ENCODE assay signal across 9 mouse cellular contexts in the genomic region with DNA sequence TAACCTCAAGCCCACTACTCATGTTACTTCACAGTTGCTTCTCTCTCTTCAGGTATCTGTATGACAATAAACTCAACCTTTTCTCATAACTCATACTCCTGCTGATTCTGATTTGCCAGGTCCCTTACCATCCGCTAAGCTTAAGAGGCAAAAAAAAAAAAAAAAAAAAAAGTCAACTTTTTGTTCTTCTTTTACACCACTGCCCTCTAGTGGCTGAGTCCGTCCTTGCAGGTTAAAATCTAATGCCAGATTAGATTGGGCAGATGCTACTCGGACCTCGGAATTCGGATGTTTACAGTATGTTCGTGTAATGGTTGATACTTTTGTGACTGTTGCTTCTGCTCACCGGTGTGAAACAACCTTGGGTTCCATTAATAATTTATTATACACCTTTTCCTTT. TPM values are rescaled to one million over a fixed set of nuclear protein-coding genes. Genes with fewer than 3 reads are reported as not detected.
DNase-seq lines count a peak whose midpoint lies in the region; ATAC-seq and TF ChIP-seq lines count a peak whose summit lies in the region.
"Had no signal": no experiment of that assay in that cellular context is flagged by ENCODE, and none has a peak within 500 bp of the region (broad histone marks: within the 10 kb centered on the region; RNA-seq: fewer than 3 reads in every experiment).

No protein-coding gene starts in this region.

- H3K36me3 ChIP-seq in kidney, embryonic 16.5 days (ENCODE audit: insufficient read depth, low read length) = no peaks in the 10 kb centered on the region
- no peaks in the 10 kb centered on the region for H3K36me3 ChIP-seq in hindbrain, postnatal 0 days (ENCODE audit: insufficient read depth, low read length)

- no peaks in the 10 kb centered on the region for H3K27me3 ChIP-seq in kidney, embryonic 16.5 days (ENCODE audit: insufficient read depth, low read length)
- H3K27me3 ChIP-seq in hindbrain, postnatal 0 days (ENCODE audit: insufficient read depth, low read length) = no peaks in the 10 kb centered on the region

- no peak overlapping the region for H3K27ac ChIP-seq in kidney, embryonic 16.5 days (ENCODE audit: low read length)
- no peak overlapping the region for H3K27ac ChIP-seq in hindbrain, postnatal 0 days

- intact Hi-C loops in left cerebral cortex, postnatal 4 days (cut with DNase I) = loop anchor here (5.0 to 10.0 kb wide), 2 partner anchors 133 to 206 kb away; no protein-coding TSS in a partner anchor

- H3K9ac ChIP-seq in kidney, embryonic 16.5 days (replicated peaks; ENCODE audit: low read length) = no peak overlapping the region
- no peak overlapping the region for H3K9ac ChIP-seq in hindbrain, postnatal 0 days (replicated peaks; ENCODE audit: low read length)

- H3K9me3 ChIP-seq in kidney, embryonic 16.5 days (ENCODE audit: low read length) = no peaks in the 10 kb centered on the region
- H3K9me3 ChIP-seq in hindbrain, postnatal 0 days (ENCODE audit: low read length) = no peaks in the 10 kb centered on the region

- H3K4me3 ChIP-seq in kidney, embryonic 16.5 days (ENCODE audit: low read length) = no peak overlapping the region
- H3K4me3 ChIP-seq in hindbrain, postnatal 0 days (ENCODE audit: low read length) = no peak overlapping the region
- H3K4me3 ChIP-seq: erythroblast, embryonic 14.5 days had no signal

- peak; percentile 23 for DNase-seq in kidney, adult 11 months
- DNase-seq in R1 (ENCODE audit: low read depth, low spot score) = peak; percentile 56
- peak; percentile 75 for DNase-seq in cerebellum, adult 9-10 months
- peak; percentile 85 for DNase-seq in hindbrain, postnatal 0 days (ENCODE audit: low spot score)
- peak; percentile 80 for DNase-seq in left cerebral cortex, postnatal 4 days
- DNase-seq in retina, postnatal 7 days (ENCODE audit: low read depth, low spot score) = peak; percentile 60

- H3K4me1 ChIP-seq in kidney, embryonic 16.5 days (ENCODE audit: insufficient read depth, low read length) = no peaks in the 10 kb centered on the region
- H3K4me1 ChIP-seq in hindbrain, postnatal 0 days (ENCODE audit: insufficient read depth, low read length) = no peaks in the 10 kb centered on the region

- H3K4me2 ChIP-seq in kidney, embryonic 16.5 days (replicated peaks; ENCODE audit: low read depth, low read length) = no peak overlapping the region
- no peak overlapping the region for H3K4me2 ChIP-seq in hindbrain, postnatal 0 days (ENCODE audit: low read depth, low read length)

- ATAC-seq in kidney, embryonic 16.5 days (ENCODE audit: low FRiP score, low TSS enrichment) = no peak
- no peak for ATAC-seq in hindbrain, postnatal 0 days
- ATAC-seq in inflammation-experienced regulatory T-cells, adult 6 months = no peak

- TF ChIP-seq CTCF in hindbrain, postnatal 0 days (IDR thresholded peaks at IDR 0.05; ENCODE audit: low read depth) = peak; percentile 87

- WGBS in kidney, embryonic 16.5 days = 2% methylated on average over 7 of the region's 7 CpGs
- 2% methylated on average over 7 of the region's 7 CpGs for WGBS in hindbrain, postnatal 0 days

RNA-seq across cellular contexts. Expression of gene Umodl1, which starts 3.7 kb away (rescaled TPM):
- 0.14 TPM in 2 replicates for polyA plus RNA-seq in kidney, embryonic 16.5 days (2015; fragmentation: Nextera tagmentation; extraction: Ambion mirVana)
- total RNA-seq in hindbrain, postnatal 0 days (2014; rRNA removed) = 0.14 and 0.42 TPM in 2 replicates
- 0.06 and 0.15 TPM in 2 replicates for polyA plus RNA-seq in hindbrain, postnatal 0 days (2015; fragmentation: Nextera tagmentation; extraction: Ambion mirVana)
- under 1 TPM in 1 of 2 experiments, not detected in 1; 0.14 TPM for total RNA-seq in left cerebral cortex, postnatal 4 days (2021)
- not detected for polyA plus RNA-seq in inflammation-experienced regulatory T-cells, adult 6 months (2017; shearing (Covaris generic))

RNA-seq across cellular contexts. Expression of gene Glp1r, which starts 49.2 kb away (rescaled TPM):
- 0.48 and 0.49 TPM in 2 replicates for polyA plus RNA-seq in kidney, embryonic 16.5 days (2015; fragmentation: Nextera tagmentation; extraction: Ambion mirVana)
- 2.4 and 2.8 TPM in 2 replicates for total RNA-seq in hindbrain, postnatal 0 days (2014; rRNA removed)
- polyA plus RNA-seq in hindbrain, postnatal 0 days (2015; fragmentation: Nextera tagmentation; extraction: Ambion mirVana) = 0.69 and 0.83 TPM in 2 replicates
- under 1 TPM; 0.32 to 0.58 TPM for total RNA-seq in left cerebral cortex, postnatal 4 days (2021)
- under 1 TPM in 2 of 3 experiments, not detected in 1; 0.08 to 0.18 TPM for polyA plus RNA-seq in inflammation-experienced regulatory T-cells, adult 6 months (2017; shearing (Covaris generic))
- polyA plus RNA-seq: erythroblast, embryonic 14.5 days had no signal

Comparison
In these comparisons a context has a peak if more than half of its experiments do, and no peak if none do; other contexts are left out.
1. DNase-seq: peak in every context shown above with its lines; median percentile 85 in hindbrain, postnatal 0 days; 80 in left cerebral cortex, postnatal 4 days; 75 in cerebellum, adult 9-10 months; 60 in retina, postnatal 7 days; 56 in R1; 23 in kidney, adult 11 months.